Mouse (Mus musculus) left cerebral cortex, postnatal 10 days (tissue): Measurements from ENCODE around the gene Rnf207. TPM values are rescaled to one million over a fixed set of nuclear protein-coding genes. Genes with fewer than 3 reads are reported as not detected.

Experiments used
- DNase-seq, 2 experiments: peaks; one replicate each; pipeline ENCODE4 v3.0.0; 2021 to 2022; ENCODE audit warnings: low spot score in 2 of 2, mixed read lengths in 1 of 2; ENCODE audit errors: extremely low spot score in 1 of 2
- intact Hi-C: fragments of 180-260 bp; cut with DNase I; formaldehyde crosslinking; loops from one replicate; pipeline ENCODE4 v1.15.1; 2025
- total RNA-seq, 2 experiments: library from RNA; stranded (reverse); gene quantifications; 2 replicates each; pipeline ENCODE4 v1.2.3; 2021

The Rnf207 gene
- total RNA-seq: 1 to 10 TPM; 1.1 to 4.5 TPM

- intact Hi-C loops: no loop called here
- DNase-seq: no peak
Measured at GRCm38 (mm10) chr4:152318517-152319234, at the start of gene Rnf207. Gene Rnf207 (minus strand): TSS chr4:152318993.

GRCm38 (mm10) chr4:152365228-152365627 lies 46.4 kb upstream of the Rnf207 start:
- DNase-seq: no peak
- intact Hi-C loops: no loop called here

GRCm38 (mm10) chr4:152362180-152362579 lies 43.4 kb upstream of the Rnf207 start:
- no peak for DNase-seq
- intact Hi-C loops: no loop called here

- DNase-seq: peak in 1 of 2 experiments; percentile 64
Measured at GRCm38 (mm10) chr4:152360855-152361254, 42.1 kb upstream of the Rnf207 start.

GRCm38 (mm10) chr4:152359700-152360099 lies 40.9 kb upstream of the Rnf207 start:
- intact Hi-C loops: no loop called here
- DNase-seq: no peak

More at GRCm38 (mm10) chr4:152360855-152361254, 42.1 kb upstream of the Rnf207 start:
- intact Hi-C loops: no loop called here

GRCm38 (mm10) chr4:152355672-152356071 lies 36.9 kb upstream of the Rnf207 start:
- intact Hi-C loops: no loop called here
- no peak for DNase-seq

GRCm38 (mm10) chr4:152353886-152354637 lies 35.3 kb upstream of the Rnf207 start:
- intact Hi-C loops: no loop called here
- DNase-seq: no peak

- peak in 1 of 2 experiments; percentile 65 for DNase-seq
- intact Hi-C loops: no loop called here
Measured at GRCm38 (mm10) chr4:152351422-152352305, 32.9 kb upstream of the Rnf207 start.

GRCm38 (mm10) chr4:152350722-152351421 lies 32.1 kb upstream of the Rnf207 start:
- no peak for DNase-seq
- intact Hi-C loops: no loop called here

GRCm38 (mm10) chr4:152349837-152350381 lies 31.1 kb upstream of the Rnf207 start:
- DNase-seq: peak; percentile 78 to 84
- intact Hi-C loops: loop anchor here (10.0 kb wide), 1 partner anchor 145 kb away; no protein-coding TSS in a partner anchor

GRCm38 (mm10) chr4:152345120-152345889 lies 26.5 kb upstream of the Rnf207 start:
- intact Hi-C loops: loop anchor here (10.0 kb wide), 1 partner anchor 149 kb away; no protein-coding TSS in a partner anchor

GRCm38 (mm10) chr4:152344651-152345050 lies 25.9 kb upstream of the Rnf207 start:
- intact Hi-C loops: loop anchor here (10.0 kb wide), 1 partner anchor 150 kb away; no protein-coding TSS in a partner anchor

More at GRCm38 (mm10) chr4:152345120-152345889, 26.5 kb upstream of the Rnf207 start:
- peak in 1 of 2 experiments; percentile 59 for DNase-seq

GRCm38 (mm10) chr4:152343296-152343695 lies 24.5 kb upstream of the Rnf207 start:
- DNase-seq: no peak
- intact Hi-C loops: loop anchor here (10.0 kb wide), 1 partner anchor 152 kb away; no protein-coding TSS in a partner anchor

More at GRCm38 (mm10) chr4:152344651-152345050, 25.9 kb upstream of the Rnf207 start:
- no peak for DNase-seq

GRCm38 (mm10) chr4:152340584-152341284 lies 21.9 kb upstream of the Rnf207 start:
- intact Hi-C loops: loop anchor here (10.0 kb wide), 1 partner anchor 154 kb away; no protein-coding TSS in a partner anchor

GRCm38 (mm10) chr4:152339293-152339790 lies 20.5 kb upstream of the Rnf207 start:
- intact Hi-C loops: no loop called here
- DNase-seq: peak in 1 of 2 experiments; percentile 49

More at GRCm38 (mm10) chr4:152340584-152341284, 21.9 kb upstream of the Rnf207 start:
- peak in 1 of 2 experiments; percentile 66 for DNase-seq
